Mouse (Mus musculus): ENCODE data around the gene Hist1h1t.
A peak's percentile ranks its signal among the peaks of the same experiment; 100 is the strongest.

Gene Hist1h1t

GRCm38 (mm10) chr13:23737091-23737490 is 41.5 kb downstream of the Hist1h1t start:
- DNase-seq (ENCODE audit: low spot score in 2 of 2), result no peak

GRCm38 (mm10) chr13:23738041-23738440 is 42.4 kb downstream of the Hist1h1t start:
- no peak for DNase-seq (ENCODE audit: low spot score in 2 of 2)

DNA sequence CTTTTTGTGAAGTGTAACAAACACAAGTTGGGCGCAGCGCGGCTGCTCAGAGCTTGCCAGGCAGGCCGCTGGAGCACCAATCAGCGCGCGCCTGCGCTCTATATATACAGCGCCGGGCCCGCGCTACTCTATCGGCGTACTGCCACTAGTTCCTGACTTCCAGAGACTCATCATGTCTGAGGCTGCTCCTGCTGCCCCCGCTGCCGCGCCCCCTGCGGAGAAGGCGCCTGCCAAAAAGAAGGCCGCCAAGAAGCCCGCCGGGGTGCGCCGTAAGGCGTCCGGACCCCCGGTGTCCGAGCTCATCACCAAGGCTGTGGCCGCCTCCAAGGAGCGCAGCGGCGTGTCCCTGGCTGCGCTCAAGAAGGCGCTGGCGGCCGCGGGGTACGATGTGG is 43.1 kb downstream of the Hist1h1t start, which contains the start of gene Hist1h1c:
Gene Hist1h1c (plus strand): TSS at position 132 of the 392 bp plus-strand sequence.
- peak; percentile 85 to 94 for DNase-seq (ENCODE audit: low spot score in 2 of 2)

DNA sequence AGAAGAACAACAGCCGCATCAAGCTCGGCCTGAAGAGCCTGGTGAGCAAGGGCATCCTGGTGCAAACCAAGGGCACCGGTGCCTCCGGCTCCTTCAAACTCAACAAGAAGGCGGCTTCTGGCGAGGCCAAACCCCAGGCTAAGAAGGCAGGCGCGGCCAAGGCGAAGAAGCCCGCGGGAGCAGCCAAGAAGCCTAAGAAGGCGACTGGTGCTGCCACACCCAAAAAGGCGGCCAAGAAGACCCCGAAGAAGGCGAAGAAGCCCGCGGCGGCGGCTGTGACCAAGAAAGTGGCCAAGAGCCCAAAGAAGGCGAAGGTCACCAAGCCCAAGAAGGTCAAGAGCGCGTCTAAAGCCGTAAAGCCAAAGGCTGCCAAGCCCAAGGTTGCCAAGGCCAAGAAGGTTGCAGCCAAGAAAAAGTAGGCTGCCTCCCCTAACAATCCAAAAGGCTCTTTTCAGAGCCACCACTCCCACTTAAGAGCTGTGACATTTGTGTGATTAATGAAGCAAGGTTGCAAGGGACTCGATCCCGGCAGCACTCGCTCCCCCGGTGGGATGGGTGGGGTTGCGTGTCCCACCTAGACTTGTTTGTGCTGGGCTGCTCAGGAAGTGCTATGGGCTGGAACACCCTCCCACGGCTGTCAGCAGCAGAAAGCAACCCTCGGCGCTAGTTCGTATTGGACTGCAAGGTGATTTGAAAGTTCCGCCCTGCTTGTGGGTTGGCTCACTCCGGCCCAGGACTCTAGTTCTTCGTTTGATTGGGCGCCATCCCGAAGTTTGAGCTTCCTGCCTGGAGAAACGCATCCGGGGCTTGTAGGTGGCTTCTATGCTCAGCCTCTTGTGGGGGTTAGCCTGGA is 43.7 kb downstream of the Hist1h1t start:
- peak; percentile 92 to 96 for DNase-seq (ENCODE audit: low spot score in 2 of 2)

GRCm38 (mm10) chr13:23739922-23740252 is 44.3 kb downstream of the Hist1h1t start:
- DNase-seq (ENCODE audit: low spot score in 2 of 2), result no peak

- no peak for DNase-seq (ENCODE audit: low spot score in 2 of 2)
These were observed 44.7 kb downstream of the Hist1h1t start for GRCm38 (mm10) chr13:23740256-23740840.

- DNase-seq (ENCODE audit: low spot score in 2 of 2), result no peak
These were observed 45.3 kb downstream of the Hist1h1t start for GRCm38 (mm10) chr13:23740910-23741309.

DNA sequence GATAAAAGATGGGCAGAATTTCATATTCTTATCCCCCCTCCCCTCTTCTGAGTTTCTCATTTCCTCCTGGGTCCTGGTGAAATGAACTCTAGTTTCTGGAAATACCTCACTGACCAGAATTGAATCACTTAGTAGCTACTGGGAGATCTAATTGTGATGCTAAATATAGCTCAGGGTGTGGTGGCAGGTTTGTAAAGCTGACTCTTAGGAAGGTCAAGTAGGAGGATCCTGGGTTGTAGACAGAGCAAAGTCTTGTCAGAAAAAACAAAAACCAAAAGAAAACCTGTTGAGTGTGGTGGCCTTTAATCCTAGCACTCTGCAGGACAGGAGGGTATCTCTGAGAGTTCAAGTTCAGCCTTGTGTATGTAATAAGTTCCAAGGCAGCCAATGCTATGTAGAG is 46.4 kb downstream of the Hist1h1t start:
- no peak for DNase-seq (ENCODE audit: low spot score in 2 of 2)

DNA sequence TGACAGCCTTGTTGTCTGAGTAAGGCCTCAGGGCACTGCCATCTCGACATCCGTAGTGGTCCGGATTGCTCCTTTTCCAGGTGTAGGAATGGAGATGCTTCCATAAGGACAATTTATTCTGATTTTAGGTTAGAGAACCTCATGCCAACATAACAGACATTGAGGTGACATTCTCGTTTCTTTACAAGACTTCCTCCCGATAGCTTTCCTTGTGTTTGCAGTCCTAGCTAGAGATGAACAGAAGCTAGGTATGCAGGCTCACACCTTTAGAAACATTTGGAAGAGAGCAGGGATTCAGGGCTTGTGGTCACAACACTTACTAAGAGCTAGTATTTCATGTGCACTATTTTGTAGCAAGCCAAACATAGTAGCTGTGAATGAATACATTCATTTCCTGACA is 47.6 kb downstream of the Hist1h1t start:
- no peak for DNase-seq (ENCODE audit: low spot score in 2 of 2)

GRCm38 (mm10) chr13:23743963-23744362 is 48.3 kb downstream of the Hist1h1t start:
- no peak for DNase-seq (ENCODE audit: low spot score in 2 of 2)

DNA sequence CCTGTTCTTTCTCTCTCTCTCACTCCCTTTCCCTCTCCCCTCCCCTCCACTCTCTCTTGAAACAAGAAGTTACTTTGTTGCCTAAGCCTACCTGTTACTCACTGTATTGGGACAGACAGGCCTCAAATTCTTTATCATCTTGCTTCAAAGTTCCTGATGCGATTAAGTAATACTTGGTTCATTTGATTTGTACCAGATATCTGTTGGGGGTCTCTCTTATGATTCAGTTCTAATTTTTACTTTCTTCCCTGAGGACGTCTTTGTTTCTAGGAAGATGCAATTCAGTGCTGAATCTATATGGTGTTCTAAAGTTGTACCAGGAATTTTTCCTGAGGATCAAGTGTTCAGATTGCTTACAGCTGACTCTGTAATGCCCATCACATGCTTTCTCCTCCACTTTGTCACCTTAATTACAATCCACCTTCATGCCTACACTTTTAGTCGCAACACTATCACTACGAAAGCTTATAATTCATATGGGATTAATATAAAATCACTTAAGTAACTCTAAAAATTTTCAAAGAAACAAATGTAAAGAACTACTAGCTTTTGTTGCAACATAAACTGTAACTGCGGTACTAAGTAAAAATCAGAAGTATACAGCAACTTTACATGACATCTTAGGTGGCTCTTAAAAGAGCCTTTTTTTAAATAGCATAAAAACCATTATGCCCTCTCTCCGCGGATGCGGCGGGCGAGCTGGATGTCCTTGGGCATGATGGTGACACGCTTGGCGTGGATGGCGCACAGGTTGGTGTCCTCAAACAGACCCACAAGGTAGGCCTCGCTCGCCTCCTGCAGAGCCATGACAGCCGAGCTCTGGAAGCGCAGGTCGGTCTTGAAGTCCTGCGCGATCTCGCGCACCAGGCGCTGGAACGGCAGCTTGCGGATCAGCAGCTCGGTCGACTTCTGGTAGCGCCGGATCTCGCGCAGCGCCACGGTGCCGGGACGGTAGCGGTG is 49.1 kb downstream of the Hist1h1t start:
- no peak for DNase-seq (ENCODE audit: low spot score in 2 of 2)

GRCm38 (mm10) chr13:23745381-23746161 is 50.0 kb downstream of the Hist1h1t start, which contains the start of gene Hist1h3c:
Gene Hist1h3c, minus strand, starts transcription at chr13:23745602.
- DNase-seq (ENCODE audit: low spot score in 2 of 2), result peak; percentile 75 to 91
